Mouse (Mus musculus) heart, postnatal 10 days (tissue): ENCODE results near the gene Pla2g12b. TPM values are rescaled to one million over a fixed set of nuclear protein-coding genes. Genes with fewer than 3 reads are reported as not detected.
A peak's percentile ranks its signal among the peaks of the same experiment; 100 is the strongest.

Experiments
- DNase-seq, 2 experiments: peaks; one replicate each; pipeline ENCODE4 v3.0.0; 2021
- intact Hi-C: fragments of 180-260 bp; cut with DNase I; formaldehyde crosslinking; loops from one replicate; pipeline ENCODE4 v1.15.1; 2025
- total RNA-seq, 2 experiments: library from RNA; stranded (reverse); gene quantifications; 2 replicates each; pipeline ENCODE4 v1.2.3; 2021

Gene Pla2g12b
- total RNA-seq, 2 experiments from 2014 or later: not detected

DNA sequence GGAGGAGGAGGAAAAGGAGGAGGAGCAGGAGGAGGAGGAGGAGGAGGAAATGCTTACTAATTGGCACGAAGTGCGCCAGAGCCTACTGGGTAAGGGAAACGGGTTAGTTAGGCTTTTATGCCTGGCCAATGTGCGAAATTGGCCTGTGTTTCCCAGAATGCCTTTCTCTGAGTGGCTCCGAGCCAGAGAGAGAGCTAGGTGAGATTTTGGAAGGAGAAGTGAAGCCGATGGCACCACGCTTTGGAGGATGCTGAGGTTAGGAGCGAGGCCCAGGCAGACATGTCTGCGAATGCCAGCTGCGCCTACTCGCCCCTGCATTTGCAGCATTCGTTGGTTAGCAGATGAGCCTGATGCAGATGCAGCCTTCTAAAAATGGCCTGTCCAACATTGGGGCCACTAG is 56.3 kb downstream of the Pla2g12b start:
- intact Hi-C loops: no loop called here

DNA sequence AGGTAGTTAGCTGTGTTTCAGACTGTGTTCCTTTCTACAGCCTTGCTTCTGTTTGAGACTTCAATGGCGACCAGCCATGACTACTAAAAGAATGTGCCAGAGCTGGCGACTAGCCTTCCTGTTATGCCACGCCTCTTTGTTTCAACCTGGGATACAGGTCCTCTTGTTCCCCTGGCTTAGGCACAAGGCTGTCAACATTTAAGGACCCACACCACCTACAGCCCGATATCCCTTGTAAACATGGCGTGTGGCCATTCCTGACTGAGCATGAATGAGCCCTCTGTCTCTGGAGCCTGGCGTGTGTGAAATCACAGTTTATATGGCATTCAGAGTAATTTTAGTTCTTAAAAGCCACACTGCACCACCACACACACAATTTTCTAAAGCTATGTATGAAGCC is 58.8 kb downstream of the Pla2g12b start:
- no peak for DNase-seq
- intact Hi-C loops: no loop called here

More for the DNA sequence above, 56.3 kb downstream of the Pla2g12b start:
- no peak for DNase-seq

DNA sequence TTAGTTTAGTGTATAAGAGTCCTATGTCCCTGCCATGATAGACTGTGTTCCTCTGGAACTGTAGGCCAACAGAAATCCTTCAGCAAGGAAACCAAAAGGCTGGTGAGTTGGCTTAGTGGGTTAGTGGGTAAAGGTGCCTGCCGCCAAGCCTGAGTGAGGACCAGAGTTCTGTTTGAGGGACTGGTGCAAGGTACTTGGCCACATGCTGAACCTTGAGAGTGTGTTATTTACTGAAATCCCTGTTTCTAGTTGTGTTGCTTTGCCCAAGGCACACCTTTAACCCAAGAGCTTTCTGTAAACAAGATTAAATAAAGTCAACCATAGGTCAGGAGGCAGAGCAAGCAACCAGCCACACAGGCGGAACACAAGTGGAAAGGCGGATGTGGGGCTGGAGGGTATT is 62.1 kb downstream of the Pla2g12b start:
- DNase-seq: no peak
- intact Hi-C loops: no loop called here

DNA sequence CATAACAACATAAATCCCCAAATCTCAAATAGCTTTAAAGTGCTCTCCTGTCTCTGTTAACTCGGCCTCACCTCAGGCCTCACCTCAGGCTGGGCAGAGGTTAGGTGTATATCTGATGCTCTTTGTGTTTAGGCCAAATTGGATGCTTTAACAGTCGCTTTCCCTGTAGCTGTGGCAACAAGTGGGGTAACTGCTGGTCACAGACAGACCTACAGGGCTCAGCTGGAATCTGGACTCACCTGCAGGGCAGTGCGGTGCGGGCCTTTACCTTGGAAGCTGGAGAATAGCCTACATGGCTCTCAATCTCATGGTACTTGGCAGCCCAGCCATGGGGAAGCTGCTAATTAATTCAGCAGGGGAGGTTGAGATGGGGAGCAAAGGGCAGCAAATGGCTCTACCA is 63.2 kb downstream of the Pla2g12b start:
- intact Hi-C loops: no loop called here
- DNase-seq: no peak

DNA sequence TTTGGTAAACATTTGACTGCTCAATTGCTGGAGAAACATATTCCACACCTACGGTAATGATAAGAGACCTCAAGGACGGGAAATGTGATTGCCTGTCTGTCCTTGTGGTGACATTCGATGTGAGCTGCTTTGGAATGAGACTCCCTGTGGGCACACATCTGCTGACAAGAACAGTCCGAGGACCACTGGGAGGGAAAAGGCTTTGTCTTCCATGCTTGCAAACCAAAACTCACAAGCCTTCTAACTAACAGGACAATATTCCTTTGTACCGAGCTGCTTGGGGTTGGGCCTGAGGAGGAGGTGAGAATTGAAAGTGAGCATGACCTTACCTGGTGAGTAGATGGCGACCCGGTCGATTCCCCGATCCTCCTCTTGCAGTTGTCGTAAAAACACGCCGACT is 63.8 kb downstream of the Pla2g12b start:
- intact Hi-C loops: no loop called here
- no peak for DNase-seq

DNA sequence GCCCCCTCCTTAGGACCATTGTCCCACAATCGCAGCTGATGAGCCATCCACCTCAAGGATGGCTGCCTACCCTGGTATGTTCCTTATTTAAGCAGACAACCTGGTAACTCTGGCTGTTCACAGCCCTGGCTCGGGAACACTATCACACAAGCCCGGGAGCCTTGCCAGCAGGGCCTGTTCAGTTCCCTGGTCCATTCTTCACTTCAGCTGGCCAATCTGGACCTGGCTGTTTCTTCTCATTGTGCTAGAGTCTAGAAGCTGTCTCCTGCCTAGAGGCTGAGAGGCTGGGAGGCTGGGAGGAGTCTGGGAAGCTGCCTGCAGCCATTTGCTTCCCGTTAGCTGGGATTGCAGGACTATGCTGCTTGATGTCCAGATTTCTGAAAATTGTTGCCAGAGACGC is 67.0 kb downstream of the Pla2g12b start:
- intact Hi-C loops: no loop called here
- DNase-seq: peak; percentile 67 to 69

Other genes with a start within 250 kb of the Pla2g12b start
- 10 to 100 TPM; 35.0 to 39.9 TPM for gene Sept10, start 181.8 kb upstream of the Pla2g12b start, total RNA-seq
- gene Sowahc, start 181.7 kb upstream of the Pla2g12b start, total RNA-seq: 1 to 10 TPM; 1.7 to 3.0 TPM
- 10 to 100 TPM; 22.7 to 24.6 TPM for gene P4ha1, start 80.4 kb upstream of the Pla2g12b start, total RNA-seq
- gene Gm10273, start 8.0 kb upstream of the Pla2g12b start, total RNA-seq: 100 to 1,000 TPM; 125 to 130 TPM
- gene Oit3, start 38.1 kb downstream of the Pla2g12b start, total RNA-seq: under 1 TPM; 0.17 to 0.31 TPM
- gene Gm10322, start 212.4 kb downstream of the Pla2g12b start, total RNA-seq: not detected
- 10 to 100 TPM; 23.9 to 24.3 TPM for gene Mcu, start 213.0 kb downstream of the Pla2g12b start, total RNA-seq